Mouse (Mus musculus) C2C12 (cell line): ENCODE measurements at regions not wholly inside any gene's neighbourhood (a gene's known extent, or its start where the extent isn't known, plus 50 kb on each side); places are given as distances from the start of the nearest gene placed in this dataset.

Experiments used
- H3K27me3 ChIP-seq: one replicate; pipeline ENCODE4 v1.6.1; 2011; ENCODE audit not compliant: control insufficient read depth, insufficient read depth, insufficient read length
- H3K36me3 ChIP-seq: one replicate; pipeline ENCODE4 v1.6.1; 2011; ENCODE audit not compliant: control insufficient read depth, insufficient read depth
- H3K4me3 ChIP-seq: one replicate; pipeline ENCODE4 v1.5.1; 2011; ENCODE audit warnings: mild to moderate bottlenecking, control low read depth; ENCODE audit not compliant: poor library complexity, insufficient read depth, severe bottlenecking
- H3K79me2 ChIP-seq: one replicate; pipeline ENCODE4 v1.6.1; 2011; ENCODE audit not compliant: control insufficient read depth, insufficient read depth
- H3K79me3 ChIP-seq: one replicate; pipeline ENCODE4 v1.6.1; 2011; ENCODE audit warnings: low read depth, control low read depth
- H3ac ChIP-seq: one replicate; pipeline ENCODE3; 2011; ENCODE audit warnings: low read depth; ENCODE audit not compliant: control insufficient read depth, insufficient read length
- CEBPB ChIP-seq: IDR thresholded peaks from one replicate; pipeline ENCODE4 v1.6.1; 2011; ENCODE audit warnings: low read depth, mild to moderate bottlenecking, control low read depth, moderate library complexity
- CTCF ChIP-seq: IDR thresholded peaks from one replicate; pipeline ENCODE4 v1.5.1; 2011; ENCODE audit not compliant: control insufficient read depth, insufficient read depth, insufficient read length
- FOSL1 ChIP-seq: IDR thresholded peaks from one replicate; pipeline ENCODE4 v1.8.0; 2011; ENCODE audit warnings: mild to moderate bottlenecking, low read length; ENCODE audit not compliant: poor library complexity, insufficient read depth, severe bottlenecking
- MAX ChIP-seq: IDR thresholded peaks from one replicate; pipeline ENCODE4 v1.6.1; 2011; ENCODE audit warnings: mild to moderate bottlenecking, control low read depth
- MYOD1 ChIP-seq: IDR thresholded peaks from one replicate; pipeline ENCODE4 v1.6.1; 2011; ENCODE audit warnings: low read depth; ENCODE audit not compliant: control insufficient read depth, insufficient read length
- MYOG ChIP-seq: IDR thresholded peaks from one replicate; pipeline ENCODE4 v1.6.1; 2011; ENCODE audit not compliant: control insufficient read depth, insufficient read length; ENCODE audit errors: extremely low read depth
- USF1 ChIP-seq: IDR thresholded peaks from one replicate; pipeline ENCODE4 v1.6.1; 2011; ENCODE audit warnings: low read depth, mild to moderate bottlenecking, control low read depth, moderate library complexity

DNA sequence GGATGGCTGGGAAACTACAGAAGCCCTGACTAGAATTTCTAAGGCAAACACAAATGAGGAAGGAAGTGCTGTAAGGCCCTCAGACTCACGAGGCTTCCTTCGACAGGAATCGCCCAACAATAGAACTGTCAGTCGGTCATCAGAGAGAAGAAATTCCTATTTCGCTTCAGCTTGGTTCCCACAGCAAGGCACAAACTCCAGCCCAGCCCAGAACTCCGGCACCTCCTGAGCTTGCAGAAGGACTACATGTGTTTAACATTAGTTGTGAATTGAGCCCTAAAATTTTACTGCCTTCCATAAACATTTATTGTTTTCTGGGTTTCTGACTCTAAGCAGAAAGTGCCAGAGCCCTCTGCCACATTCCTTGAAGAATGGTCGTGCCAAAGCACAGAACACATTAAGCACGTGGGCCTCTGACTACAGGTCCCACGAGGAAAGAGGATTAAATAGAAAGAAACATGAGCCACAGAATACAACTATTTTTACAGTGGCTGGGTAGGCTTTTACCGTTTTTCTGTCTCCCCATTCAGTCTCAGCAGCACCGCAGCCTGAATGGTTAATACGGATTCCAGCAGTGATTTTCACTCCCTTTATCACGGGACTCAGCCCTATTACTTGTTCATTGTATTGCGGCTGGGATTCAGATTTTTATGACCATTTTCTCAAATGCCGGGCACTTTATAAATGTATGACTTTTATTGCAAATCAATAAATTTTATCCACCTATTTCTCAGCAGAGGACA is 409.7 kb downstream of the Cbln4 start:
- no peaks in the 10 kb centered on the region for H3K79me2 ChIP-seq
- no peak overlapping the region for H3ac ChIP-seq
- H3K36me3 ChIP-seq: no peaks in the 10 kb centered on the region
- TF ChIP-seq MYOD1 (no peak), CEBPB (no peak), MAX (no peak), CTCF (no peak), FOSL1 (no peak), USF1 (no peak), MYOG (no peak)
- no peaks in the 10 kb centered on the region for H3K27me3 ChIP-seq
- no peaks in the 10 kb centered on the region for H3K79me3 ChIP-seq
- no peak overlapping the region for H3K4me3 ChIP-seq

DNA sequence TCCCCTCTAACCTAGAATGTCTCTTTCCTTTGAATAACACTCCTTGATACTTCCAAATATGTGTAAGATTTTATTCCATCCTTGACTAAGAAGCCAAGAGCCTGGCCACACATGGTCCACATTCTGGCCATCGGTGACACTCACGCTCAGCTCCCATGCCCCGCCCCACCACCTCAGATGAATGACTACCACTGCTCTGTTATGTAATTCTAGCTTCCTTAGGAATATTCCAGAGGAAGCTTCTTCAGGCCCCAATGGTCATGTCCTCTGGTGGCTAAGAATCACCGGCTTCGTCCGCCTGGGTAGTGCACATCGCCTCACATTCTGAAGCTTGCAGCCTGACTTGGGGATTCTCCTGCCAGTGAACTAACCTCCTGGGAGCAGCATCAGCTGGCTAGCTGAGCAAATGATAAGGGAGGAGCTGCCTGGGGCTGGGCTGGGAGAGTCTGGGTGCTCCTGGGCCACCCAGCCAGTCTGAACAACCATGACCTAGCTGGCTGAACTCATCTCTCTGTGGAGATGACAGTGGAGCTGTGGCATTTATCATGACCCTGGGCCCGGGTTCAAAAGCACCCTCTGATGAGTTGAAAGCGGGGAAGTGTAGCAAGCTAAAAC is 413.1 kb downstream of the Cbln4 start:
- Histone ChIP-seq H3K79me3 (no peaks in the 10 kb centered on the region), H3K4me3 (no peak overlapping the region), H3K79me2 (no peaks in the 10 kb centered on the region), H3K36me3 (no peaks in the 10 kb centered on the region), H3K27me3 (no peaks in the 10 kb centered on the region), H3ac (no peak overlapping the region)
- TF ChIP-seq FOSL1 (no peak), USF1 (no peak), MYOD1 (no peak), CTCF (no peak), MYOG (no peak), CEBPB (no peak), MAX (no peak)

DNA sequence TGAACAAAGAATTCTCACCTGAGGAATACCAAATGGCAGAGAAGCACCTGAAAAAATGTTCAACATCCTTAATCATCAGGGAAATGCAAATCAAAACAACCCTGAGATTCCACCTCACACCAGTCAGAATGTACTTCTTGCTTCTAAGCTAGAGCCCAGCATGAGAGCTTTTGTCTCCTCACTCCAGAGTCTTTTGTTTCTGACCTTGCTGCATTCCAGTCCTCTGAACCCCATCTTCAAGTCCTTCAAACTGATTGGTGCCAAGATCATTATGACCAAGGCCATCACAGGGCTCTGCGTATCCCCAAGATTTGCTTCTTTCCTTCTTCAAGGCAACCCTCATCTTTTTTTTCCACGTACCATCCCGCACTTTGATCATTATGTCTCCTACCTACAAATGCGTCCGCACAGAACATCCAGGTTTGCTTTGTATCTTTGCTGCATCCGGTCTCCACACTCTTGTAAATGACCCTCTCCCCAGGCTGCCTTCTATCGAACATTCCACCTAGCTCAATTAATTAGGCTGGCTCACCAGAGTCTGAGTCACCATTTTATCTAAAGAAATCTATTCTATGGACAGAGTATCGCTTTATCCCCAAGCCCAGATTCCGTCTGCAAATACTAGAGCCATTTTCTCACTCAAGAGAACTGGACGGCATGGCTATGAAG is 414.9 kb downstream of the Cbln4 start:
- no peaks in the 10 kb centered on the region for H3K36me3 ChIP-seq
- H3ac ChIP-seq: no peak overlapping the region
- no peaks in the 10 kb centered on the region for H3K79me3 ChIP-seq
- H3K4me3 ChIP-seq: no peak overlapping the region
- TF ChIP-seq MYOD1 (no peak), MYOG (no peak), MAX (no peak), USF1 (no peak), FOSL1 (no peak), CTCF (no peak), CEBPB (no peak)
- H3K27me3 ChIP-seq: no peaks in the 10 kb centered on the region
- no peaks in the 10 kb centered on the region for H3K79me2 ChIP-seq

DNA sequence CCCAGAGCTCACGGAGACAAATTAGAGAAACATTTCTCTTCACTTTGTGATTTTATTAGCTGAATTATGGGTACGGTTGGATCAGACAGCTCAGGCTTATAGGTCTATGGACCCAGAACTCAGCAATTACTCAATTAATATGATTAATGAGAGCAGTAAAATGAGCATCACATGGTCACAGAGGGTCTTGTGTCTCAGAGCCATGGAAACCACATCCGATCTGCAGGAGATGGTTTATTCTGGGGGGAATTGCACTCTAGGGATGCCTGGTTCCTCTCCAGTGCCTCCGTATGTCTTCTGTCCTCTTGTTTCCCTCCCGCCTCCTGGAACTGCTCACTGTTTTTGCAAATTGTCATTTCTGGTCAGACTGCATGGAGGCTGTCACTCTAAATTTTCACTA is 422.6 kb downstream of the Cbln4 start:
- no peak overlapping the region for H3K4me3 ChIP-seq
- no peak overlapping the region for H3ac ChIP-seq
- no peaks in the 10 kb centered on the region for H3K79me2 ChIP-seq
- H3K36me3 ChIP-seq: no peaks in the 10 kb centered on the region
- no peaks in the 10 kb centered on the region for H3K79me3 ChIP-seq
- no peaks in the 10 kb centered on the region for H3K27me3 ChIP-seq
- TF ChIP-seq MYOD1 (no peak), CTCF (no peak), MAX (no peak), USF1 (no peak), FOSL1 (no peak), CEBPB (no peak), MYOG (no peak)

DNA sequence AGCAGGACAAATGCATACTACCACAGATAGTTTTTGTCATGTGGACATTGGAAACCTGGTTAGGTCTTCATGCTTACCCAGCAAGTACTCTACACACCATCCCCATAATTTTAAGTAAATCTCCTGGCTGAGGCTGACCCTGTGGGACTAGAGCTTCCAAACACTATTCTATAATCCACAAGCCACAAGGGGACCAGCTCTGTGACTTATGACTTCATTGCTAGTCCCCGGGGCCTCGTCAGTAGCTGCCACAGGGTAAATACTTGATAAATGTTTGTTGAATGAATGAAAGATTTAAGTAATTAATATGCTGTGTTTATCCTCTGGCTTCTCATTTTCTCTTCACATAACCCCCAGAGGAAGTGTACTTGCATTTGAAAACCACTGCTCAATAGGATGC is 423.0 kb downstream of the Cbln4 start:
- no peak for TF ChIP-seq USF1
- TF ChIP-seq MAX: no peak
- no peak for TF ChIP-seq FOSL1
- no peak for TF ChIP-seq MYOD1
- no peak for TF ChIP-seq CTCF
- TF ChIP-seq CEBPB: no peak
- TF ChIP-seq MYOG: no peak
- Histone ChIP-seq H3K79me3 (no peaks in the 10 kb centered on the region), H3K79me2 (no peaks in the 10 kb centered on the region), H3K36me3 (no peaks in the 10 kb centered on the region), H3ac (no peak overlapping the region), H3K4me3 (no peak overlapping the region), H3K27me3 (no peaks in the 10 kb centered on the region)
